Mouse (Mus musculus): ENCODE results near the gene Rps6kb2. TPM values are rescaled to one million over a fixed set of nuclear protein-coding genes. Genes with fewer than 3 reads are reported as not detected.

The Rps6kb2 gene
- polyA plus RNA-seq, 1 experiment = 92.1 TPM

GRCm38 (mm10) chr19:4170723-4171392, 7.7 kb upstream of the Rps6kb2 start:
- no peak for TF ChIP-seq GATA1 (IDR thresholded peaks at IDR 0.05; ENCODE audit: low read length)

- TF ChIP-seq GATA1 (IDR thresholded peaks at IDR 0.05; ENCODE audit: low read length) = no peak
These were observed 6.7 kb upstream of the Rps6kb2 start for GRCm38 (mm10) chr19:4169810-4170209.

- no peak for TF ChIP-seq GATA1 (IDR thresholded peaks at IDR 0.05; ENCODE audit: low read length)
These were observed 6.2 kb upstream of the Rps6kb2 start for GRCm38 (mm10) chr19:4169378-4169784.

- no peak for TF ChIP-seq GATA1 (IDR thresholded peaks at IDR 0.05; ENCODE audit: low read length)
These were observed 3.7 kb upstream of the Rps6kb2 start for GRCm38 (mm10) chr19:4166678-4167476.

GRCm38 (mm10) chr19:4164721-4165120, 1.6 kb upstream of the Rps6kb2 start:
- no peak for TF ChIP-seq GATA1 (IDR thresholded peaks at IDR 0.05; ENCODE audit: low read length)

GRCm38 (mm10) chr19:4164100-4164499, 946 bp upstream of the Rps6kb2 start:
- TF ChIP-seq GATA1 (IDR thresholded peaks at IDR 0.05; ENCODE audit: low read length) = no peak

GRCm38 (mm10) chr19:4163543-4163887, 361 bp upstream of the Rps6kb2 start:
- no peak for TF ChIP-seq GATA1 (IDR thresholded peaks at IDR 0.05; ENCODE audit: low read length)

GRCm38 (mm10) chr19:4159049-4159448, 4.1 kb downstream of the Rps6kb2 start:
- TF ChIP-seq GATA1 (IDR thresholded peaks at IDR 0.05; ENCODE audit: low read length) = no peak

GRCm38 (mm10) chr19:4156771-4157170, 6.4 kb downstream of the Rps6kb2 start:
- TF ChIP-seq GATA1 (IDR thresholded peaks at IDR 0.05; ENCODE audit: low read length) = no peak

- TF ChIP-seq GATA1 (IDR thresholded peaks at IDR 0.05; ENCODE audit: low read length) = no peak
These were observed 7.0 kb downstream of the Rps6kb2 start for GRCm38 (mm10) chr19:4156073-4156579.

GRCm38 (mm10) chr19:4155223-4156072, 7.7 kb downstream of the Rps6kb2 start:
- TF ChIP-seq GATA1 (IDR thresholded peaks at IDR 0.05; ENCODE audit: low read length) = no peak

- no peak for TF ChIP-seq GATA1 (IDR thresholded peaks at IDR 0.05; ENCODE audit: low read length)
These were observed 8.5 kb downstream of the Rps6kb2 start for GRCm38 (mm10) chr19:4154437-4155222.

- TF ChIP-seq GATA1 (IDR thresholded peaks at IDR 0.05; ENCODE audit: low read length) = no peak
These were observed 9.9 kb downstream of the Rps6kb2 start, which contains the start of gene Ptprcap for GRCm38 (mm10) chr19:4153232-4153654. Ptprcap (plus strand) TSS chr19:4153604.

GRCm38 (mm10) chr19:4152445-4153231, 10.5 kb downstream of the Rps6kb2 start:
- TF ChIP-seq GATA1 (IDR thresholded peaks at IDR 0.05; ENCODE audit: low read length) = no peak
